Mouse (Mus musculus) limb, embryonic 11.5 days (tissue): ENCODE results near the gene Ppp1r13b. TPM values are rescaled to one million over a fixed set of nuclear protein-coding genes. Genes with fewer than 3 reads are reported as not detected.

ENCODE experiments used
- ATAC-seq: fragments of 200-750 bp; cut with Nextera tagmentation; 2 replicates; pipeline ENCODE4 v1.8.0; 2017; ENCODE audit warnings: low read depth; ENCODE audit not compliant: insufficient number of reproducible peaks, low FRiP score, low TSS enrichment
- DNase-seq: peaks from one replicate; pipeline ENCODE4 v3.0.0-alpha.2; 2015; ENCODE audit warnings: low spot score
- H3K27ac ChIP-seq: fragments of 300-500 bp; sonication (generic); replicated peaks from 2 replicates; pipeline ENCODE4 v1.5.1; 2014; ENCODE audit warnings: low read depth, mild to moderate bottlenecking, low read length
- H3K27me3 ChIP-seq: fragments of 300-500 bp; sonication (generic); 2 replicates; pipeline ENCODE4 v1.6.1; 2014; ENCODE audit warnings: mild to moderate bottlenecking, low read length, mixed read lengths; ENCODE audit not compliant: control insufficient read depth, insufficient read depth
- H3K36me3 ChIP-seq: fragments of 300-500 bp; sonication (generic); 2 replicates; pipeline ENCODE4 v1.6.1; 2014; ENCODE audit warnings: mild to moderate bottlenecking, low read length, moderate library complexity, mixed read lengths; ENCODE audit not compliant: control insufficient read depth, insufficient read depth
- H3K4me1 ChIP-seq: fragments of 300-500 bp; sonication (generic); 2 replicates; pipeline ENCODE4 v1.6.1; 2014; ENCODE audit warnings: low read length, mixed read lengths; ENCODE audit not compliant: control insufficient read depth, insufficient read depth
- H3K4me2 ChIP-seq: fragments of 300-500 bp; sonication (generic); 2 replicates; pipeline ENCODE4 v1.6.1; 2014; ENCODE audit warnings: low read depth, mild to moderate bottlenecking, moderate library complexity; ENCODE audit not compliant: severe bottlenecking
- H3K4me3 ChIP-seq: fragments of 300-500 bp; sonication (generic); 2 replicates; pipeline ENCODE4 v1.5.1; 2014; ENCODE audit warnings: low read depth, low read length
- H3K9ac ChIP-seq: fragments of 300-500 bp; sonication (generic); 2 replicates; pipeline ENCODE4 v1.6.1; 2014; ENCODE audit warnings: mild to moderate bottlenecking, low read length
- H3K9me3 ChIP-seq: fragments of 300-500 bp; sonication (generic); 2 replicates; pipeline ENCODE4 v1.6.1; 2016; ENCODE audit warnings: low read length; ENCODE audit not compliant: control insufficient read depth
- WGBS: fragments of 180-500 bp; shearing (Covaris S2); extraction: QIAGEN DNeasy Blood & Tissue Kit; methylation state at CpG from one replicate; pipeline ENCODE4 v1.1.7; 2014; 5-methylcytosine and 5-hydroxymethylcytosine counted together
- polyA plus RNA-seq: library from polyadenylated mRNA; unstranded; fragments of >200 nt; fragmentation: Nextera tagmentation; extraction: Ambion mirVana; gene quantifications from 2 replicates; pipeline ENCODE4 v1.2.1, GENCODE M21; 2014

Gene Ppp1r13b
- polyA plus RNA-seq, 1 experiment from 2014 or later: 6.5 TPM

DNA sequence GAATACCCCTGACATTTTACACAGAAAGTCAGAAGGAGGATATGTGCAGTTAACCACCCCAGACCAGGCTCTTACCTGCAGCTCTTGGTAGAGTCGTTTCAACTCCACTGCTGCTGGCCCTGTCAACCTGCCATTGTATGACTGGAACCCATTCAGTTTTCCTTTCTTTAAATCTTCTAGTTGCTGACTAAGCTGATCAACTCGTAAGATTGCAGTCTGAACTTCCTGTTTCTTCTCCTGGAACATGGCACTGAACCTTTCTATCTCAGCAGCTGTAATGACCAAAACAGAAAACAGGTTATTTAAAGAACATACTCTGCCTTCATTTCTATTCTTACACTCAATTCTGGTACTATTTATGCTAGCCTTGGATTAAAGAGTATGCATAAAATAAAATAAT, 64.4 kb downstream of the Ppp1r13b start:
- ATAC-seq: no peak
- 67% methylated on average over 2 of the region's 2 CpGs for WGBS
- H3K4me2 ChIP-seq: no peak overlapping the region
- DNase-seq: no peak
- no peaks in the 10 kb centered on the region for H3K36me3 ChIP-seq
- H3K27ac ChIP-seq: no peak overlapping the region
- H3K9ac ChIP-seq: no peak overlapping the region
- no peaks in the 10 kb centered on the region for H3K27me3 ChIP-seq
- H3K4me1 ChIP-seq: no peaks in the 10 kb centered on the region
- H3K4me3 ChIP-seq: no peak overlapping the region
- no peaks in the 10 kb centered on the region for H3K9me3 ChIP-seq

DNA sequence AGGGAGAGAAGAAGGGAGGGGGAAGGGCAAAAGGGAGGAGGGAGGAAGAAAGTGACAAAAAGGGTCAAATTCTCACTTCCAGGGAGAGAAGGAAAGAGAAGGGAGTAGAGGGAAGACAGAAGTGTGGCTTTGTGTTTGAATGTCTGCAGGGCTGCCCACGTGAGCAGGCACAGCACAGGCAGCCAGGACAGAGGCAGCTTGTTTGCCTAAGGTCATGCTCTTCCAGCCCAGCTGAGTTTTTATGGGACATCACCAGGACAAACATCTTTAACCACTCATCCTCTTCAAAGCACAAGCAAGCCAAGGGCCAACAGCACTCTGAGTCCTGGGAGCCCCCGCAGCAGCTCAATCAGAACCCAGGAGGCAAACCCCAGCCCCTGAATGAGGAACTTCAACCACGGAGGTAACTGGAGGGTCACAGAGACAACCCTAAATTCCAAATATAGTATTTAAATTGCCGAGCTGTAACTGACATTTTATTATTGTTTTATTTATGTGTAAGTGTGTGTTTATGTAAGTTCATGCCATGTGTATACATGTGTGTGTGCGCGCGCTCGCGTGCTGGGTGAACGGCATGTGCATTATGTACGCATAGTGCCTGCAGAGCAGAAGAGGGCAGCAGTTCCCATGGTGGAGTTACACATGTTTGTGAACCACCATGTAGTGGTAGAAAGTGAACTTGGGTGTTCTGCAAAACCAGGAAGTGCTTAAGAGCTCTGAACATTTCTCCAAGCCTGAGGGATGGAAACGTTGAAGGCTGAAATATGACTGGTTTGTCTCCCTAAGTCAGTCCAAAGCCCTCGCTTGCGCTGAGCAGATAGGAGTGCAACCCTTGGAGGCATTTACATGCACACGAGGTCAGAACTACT, 65.1 kb downstream of the Ppp1r13b start:
- no peak overlapping the region for H3K4me2 ChIP-seq
- H3K36me3 ChIP-seq: no peaks in the 10 kb centered on the region
- no peak overlapping the region for H3K4me3 ChIP-seq
- no peaks in the 10 kb centered on the region for H3K27me3 ChIP-seq
- 71% methylated on average over 15 of the region's 15 CpGs for WGBS
- H3K9ac ChIP-seq: no peak overlapping the region
- no peak overlapping the region for H3K27ac ChIP-seq
- ATAC-seq (no peak), DNase-seq (no peak)
- H3K9me3 ChIP-seq: no peaks in the 10 kb centered on the region
- no peaks in the 10 kb centered on the region for H3K4me1 ChIP-seq

DNA sequence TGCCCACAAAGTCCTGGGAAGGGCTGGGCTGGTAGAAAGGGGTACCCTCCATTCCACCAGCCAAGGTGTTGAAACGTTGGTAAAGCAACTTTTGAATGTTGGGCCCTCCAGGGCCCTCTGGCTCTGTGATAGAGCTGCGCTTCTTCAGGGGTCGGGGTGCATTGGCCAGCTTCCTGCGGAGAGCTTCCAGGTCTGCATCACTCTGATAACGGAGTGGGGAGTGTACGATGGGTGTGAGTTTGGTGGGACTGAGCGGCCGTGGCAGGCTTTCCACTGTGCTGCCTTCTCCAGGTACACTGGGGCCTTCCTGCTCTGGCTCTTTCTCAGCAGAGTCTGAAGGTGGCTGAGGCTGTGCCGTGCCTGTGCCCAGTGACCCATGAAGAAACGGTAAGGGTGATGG, 74.5 kb downstream of the Ppp1r13b start:
- no peaks in the 10 kb centered on the region for H3K4me1 ChIP-seq
- no peaks in the 10 kb centered on the region for H3K27me3 ChIP-seq
- H3K27ac ChIP-seq: no peak overlapping the region
- no peak for DNase-seq
- WGBS: 89% methylated on average over 10 of the region's 10 CpGs
- no peak for ATAC-seq
- no peak overlapping the region for H3K4me2 ChIP-seq
- no peaks in the 10 kb centered on the region for H3K9me3 ChIP-seq
- no peak overlapping the region for H3K9ac ChIP-seq
- H3K36me3 ChIP-seq: peaks cover 7% of the 10 kb centered on the region; the same call in 1 of the 2 replicates
- no peak overlapping the region for H3K4me3 ChIP-seq

DNA sequence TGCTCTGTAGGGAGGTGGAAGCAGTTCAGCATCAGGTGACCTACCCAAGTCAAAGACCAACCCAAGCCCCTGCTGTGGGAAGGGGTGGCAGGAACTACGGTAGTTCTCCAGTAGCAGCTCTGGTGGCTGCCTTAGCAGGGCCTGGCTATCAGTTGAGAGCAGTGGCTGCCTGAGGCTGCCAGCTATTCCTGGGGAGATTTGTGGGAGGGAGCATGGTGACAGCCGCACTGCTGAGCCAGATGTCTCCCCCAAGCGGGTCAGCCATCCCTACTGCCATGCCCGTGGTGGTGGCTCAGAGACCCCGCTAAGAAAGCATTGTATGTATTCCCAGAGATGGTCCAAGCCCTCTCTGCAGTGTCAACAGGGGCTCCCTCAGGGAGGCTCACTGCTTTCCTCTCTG, 75.3 kb downstream of the Ppp1r13b start:
- no peak for ATAC-seq
- Histone ChIP-seq H3K9ac (no peak overlapping the region), H3K36me3 (peaks cover 13% of the 10 kb centered on the region), H3K4me2 (no peak overlapping the region), H3K27ac (no peak overlapping the region), H3K4me3 (no peak overlapping the region), H3K4me1 (no peaks in the 10 kb centered on the region), H3K9me3 (no peaks in the 10 kb centered on the region), H3K27me3 (no peaks in the 10 kb centered on the region)
- DNase-seq: no peak
- 83% methylated on average over 5 of the region's 5 CpGs for WGBS

DNA sequence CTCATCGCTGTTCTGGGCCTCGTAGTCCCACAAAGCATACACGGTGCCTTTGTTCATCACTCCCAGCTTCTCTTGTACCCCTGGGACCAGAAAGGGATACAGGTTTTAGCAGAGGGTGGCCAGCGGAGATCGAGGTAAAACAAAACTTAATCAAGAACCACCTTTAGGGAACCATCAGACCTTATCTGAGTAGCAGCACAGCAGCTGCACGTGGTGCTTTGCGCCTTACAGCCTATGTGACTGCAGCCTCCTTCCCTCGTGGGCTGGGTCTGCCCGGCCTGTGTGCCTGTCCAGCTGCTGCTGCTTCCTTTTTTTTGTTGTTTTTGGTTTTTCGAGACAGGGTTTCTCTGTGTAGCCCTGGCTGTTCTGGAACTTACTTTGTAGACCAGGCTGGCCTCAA, 77.5 kb downstream of the Ppp1r13b start:
- ATAC-seq (no peak), DNase-seq (no peak)
- H3K4me3 ChIP-seq: no peak overlapping the region
- H3K27me3 ChIP-seq: no peaks in the 10 kb centered on the region
- H3K9ac ChIP-seq: no peak overlapping the region
- no peak overlapping the region for H3K27ac ChIP-seq
- no peak overlapping the region for H3K4me2 ChIP-seq
- WGBS: 92% methylated on average over 10 of the region's 10 CpGs
- H3K36me3 ChIP-seq: peaks cover 23% of the 10 kb centered on the region
- H3K9me3 ChIP-seq: no peaks in the 10 kb centered on the region
- H3K4me1 ChIP-seq: no peaks in the 10 kb centered on the region

DNA sequence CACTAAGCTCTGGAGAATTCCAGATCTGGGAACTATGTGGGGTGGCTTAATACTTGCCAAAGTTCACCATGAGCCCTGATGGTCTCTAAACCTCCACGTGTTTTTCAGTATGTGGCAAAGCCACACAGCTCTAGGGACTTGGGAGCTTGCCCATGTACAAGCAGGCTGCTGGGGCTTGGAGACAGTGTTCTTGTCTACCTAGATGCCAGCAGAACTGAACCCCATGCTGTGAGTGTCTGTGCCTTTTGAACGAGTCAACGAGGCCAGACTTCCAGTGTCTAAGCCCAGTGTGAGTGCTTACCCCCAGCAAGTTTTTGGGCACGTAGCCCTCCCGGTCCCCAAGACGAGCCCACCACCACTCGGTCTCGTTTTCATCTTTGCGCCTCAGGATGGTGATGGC, 78.0 kb downstream of the Ppp1r13b start:
- H3K27me3 ChIP-seq: no peaks in the 10 kb centered on the region
- peaks cover 25% of the 10 kb centered on the region for H3K36me3 ChIP-seq
- no peaks in the 10 kb centered on the region for H3K4me1 ChIP-seq
- ATAC-seq (no peak), DNase-seq (no peak)
- H3K9ac ChIP-seq: no peak overlapping the region
- H3K4me3 ChIP-seq: no peak overlapping the region
- H3K4me2 ChIP-seq: no peak overlapping the region
- H3K27ac ChIP-seq: no peak overlapping the region
- H3K9me3 ChIP-seq: no peaks in the 10 kb centered on the region
- WGBS: 93% methylated on average over 9 of the region's 9 CpGs

DNA sequence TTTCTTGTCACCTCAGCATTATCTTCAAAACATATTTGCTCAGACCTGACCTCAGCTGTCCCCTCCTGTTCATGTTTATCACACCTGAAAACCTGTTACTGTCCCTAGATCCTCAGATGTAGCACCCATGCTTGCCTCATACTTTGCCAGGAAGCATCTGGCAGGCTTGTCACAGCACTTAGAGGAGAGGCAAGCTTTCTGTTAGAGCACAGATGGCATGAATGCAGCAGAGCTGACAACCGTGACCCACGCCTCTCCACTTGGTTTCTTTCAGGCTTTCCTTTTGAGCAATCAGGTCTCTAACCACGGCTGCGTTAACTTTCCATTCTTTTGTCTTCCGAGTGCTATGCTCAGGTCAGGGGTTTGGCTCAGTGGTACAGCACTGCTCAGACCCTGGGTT, 78.5 kb downstream of the Ppp1r13b start:
- H3K4me2 ChIP-seq: no peak overlapping the region
- H3K4me1 ChIP-seq: no peaks in the 10 kb centered on the region
- H3K27me3 ChIP-seq: no peaks in the 10 kb centered on the region
- H3K36me3 ChIP-seq: peaks cover 29% of the 10 kb centered on the region
- WGBS: 93% methylated on average over 5 of the region's 5 CpGs
- H3K4me3 ChIP-seq: no peak overlapping the region
- H3K27ac ChIP-seq: no peak overlapping the region
- no peak overlapping the region for H3K9ac ChIP-seq
- no peak for DNase-seq
- H3K9me3 ChIP-seq: no peaks in the 10 kb centered on the region
- no peak for ATAC-seq

DNA sequence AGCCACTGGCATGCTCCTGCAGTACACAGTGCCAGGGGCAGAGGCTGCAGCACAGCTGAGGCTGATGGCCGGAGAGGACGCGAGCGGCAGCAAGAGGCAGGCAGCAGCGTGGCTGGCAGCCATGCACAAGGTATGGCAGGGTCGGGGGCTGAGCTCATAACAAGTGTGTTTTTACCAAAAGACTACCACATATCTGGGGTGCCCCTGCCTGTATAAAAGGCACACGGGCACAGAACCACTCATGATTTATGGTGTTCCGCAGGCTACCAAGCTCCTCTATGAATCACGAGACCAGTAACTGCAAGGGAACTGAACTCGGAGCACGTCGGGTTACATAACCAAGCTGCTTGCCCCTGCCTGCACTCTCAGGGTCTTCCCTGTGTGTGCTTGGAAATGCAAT, 80.4 kb downstream of the Ppp1r13b start:
- ATAC-seq: no peak
- Histone ChIP-seq H3K9ac (no peak overlapping the region), H3K36me3 (peaks cover 33% of the 10 kb centered on the region), H3K27ac (no peak overlapping the region), H3K4me1 (no peaks in the 10 kb centered on the region), H3K4me3 (no peak overlapping the region), H3K9me3 (no peaks in the 10 kb centered on the region), H3K4me2 (no peak overlapping the region), H3K27me3 (no peaks in the 10 kb centered on the region)
- DNase-seq: no peak
- 93% methylated on average over 12 of the region's 12 CpGs for WGBS

DNA sequence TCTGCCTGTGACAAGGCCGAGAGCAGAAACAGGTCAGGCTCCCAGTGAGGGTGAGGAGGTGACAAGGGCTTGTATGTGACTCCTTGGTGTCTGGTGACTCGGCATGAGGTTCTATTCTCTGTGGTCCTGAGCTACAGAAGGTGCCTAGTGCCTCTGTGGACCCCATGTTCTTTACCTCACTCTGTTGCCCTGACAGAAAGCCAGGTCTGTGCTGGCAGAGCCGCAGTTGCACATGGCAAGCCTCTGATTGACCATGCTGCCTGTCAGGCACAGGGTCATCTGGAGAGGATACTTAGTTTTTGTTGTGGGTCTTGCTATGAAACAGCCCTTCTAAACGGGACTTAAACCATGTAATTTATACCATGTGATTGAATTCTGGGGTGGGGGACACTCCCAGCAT, 86.0 kb downstream of the Ppp1r13b start:
- ATAC-seq: no peak
- no peak for DNase-seq
- Histone ChIP-seq H3K4me3 (no peak overlapping the region), H3K4me1 (no peaks in the 10 kb centered on the region), H3K27ac (no peak overlapping the region), H3K9me3 (no peaks in the 10 kb centered on the region), H3K27me3 (no peaks in the 10 kb centered on the region), H3K4me2 (no peak overlapping the region), H3K36me3 (peaks cover 21% of the 10 kb centered on the region), H3K9ac (no peak overlapping the region)
- WGBS: 79% methylated on average over 4 of the region's 4 CpGs
